Mouse (Mus musculus) cortical plate, adult 2 months (tissue): ENCODE measurements at regions not wholly inside any gene's neighbourhood (a gene's known extent, or its start where the extent isn't known, plus 50 kb on each side); places are given as distances from the start of the nearest gene placed in this dataset.

ENCODE experiments used
- CTCF ChIP-seq: fragments of 200-500 bp; IDR thresholded peaks from 2 replicates; pipeline ENCODE4 v1.5.1; 2011; ENCODE audit warnings: mild to moderate bottlenecking, control low read depth, low read length; ENCODE audit not compliant: insufficient read depth; ENCODE audit errors: extremely low read depth
- POLR2A ChIP-seq: fragments of 200-500 bp; IDR thresholded peaks from 2 replicates; pipeline ENCODE4 v1.6.1; 2011; ENCODE audit warnings: mild to moderate bottlenecking, low read length, control low read depth; ENCODE audit not compliant: insufficient read depth; ENCODE audit errors: extremely low read depth

GRCm38 (mm10) chr8:126841187-126841586 is 104.5 kb downstream of the Tomm20 start:
- TF ChIP-seq CTCF (no peak), POLR2A (no peak)
